Comparison of ENCODE assay signal across 13 mouse cellular contexts in genomic region chr3:67892768-67893167, GRCm38 (mm10). TPM values are rescaled to one million over a fixed set of nuclear protein-coding genes. Genes with fewer than 3 reads are reported as not detected.
DNase-seq lines count a peak whose midpoint lies in the region; ATAC-seq lines count a peak whose summit lies in the region.
"Had no signal": no experiment of that assay in that cellular context is flagged by ENCODE, and none has a peak within 500 bp of the region (broad histone marks: within the 10 kb centered on the region; RNA-seq: fewer than 3 reads in every experiment).

No protein-coding gene starts in this region.

- peak; percentile 25 for ATAC-seq in neural tube, embryonic 12.5 days (ENCODE audit: low FRiP score, low read depth)
- ATAC-seq in hindbrain, embryonic 16.5 days, result peak; percentile 79
- ATAC-seq in midbrain, embryonic 12.5 days (ENCODE audit: low FRiP score, low read depth), result peak; percentile 58
- no peak for ATAC-seq in megakaryocyte-erythroid progenitor cell, adult 5-6 weeks (replicated peaks; ENCODE audit: low FRiP score, low TSS enrichment, poor library complexity, severe bottlenecking)
- ATAC-seq: liver, postnatal 0 days had no signal

- no peaks in the 10 kb centered on the region for H3K9me3 ChIP-seq in neural tube, embryonic 12.5 days
- H3K9me3 ChIP-seq in hindbrain, embryonic 16.5 days (ENCODE audit: control insufficient read depth, low read length), result no peaks in the 10 kb centered on the region
- no peaks in the 10 kb centered on the region for H3K9me3 ChIP-seq in midbrain, embryonic 12.5 days
- H3K9me3 ChIP-seq: megakaryocyte, embryonic 14.5 days had no signal

- H3K27me3 ChIP-seq in neural tube, embryonic 12.5 days (replicated peaks), result no peaks in the 10 kb centered on the region
- no peaks in the 10 kb centered on the region for H3K27me3 ChIP-seq in hindbrain, embryonic 16.5 days (replicated peaks; ENCODE audit: control insufficient read depth, insufficient read depth, low read length)
- H3K27me3 ChIP-seq in midbrain, embryonic 12.5 days, result no peaks in the 10 kb centered on the region
- H3K27me3 ChIP-seq: megakaryocyte, embryonic 14.5 days had no signal

- H3K9ac ChIP-seq in neural tube, embryonic 12.5 days, result no peak overlapping the region
- H3K9ac ChIP-seq in hindbrain, embryonic 16.5 days (ENCODE audit: low read depth, low read length), result 0 out of 2 replicates have a peak overlapping the region, but pooled peaks have one; percentile 27
- H3K9ac ChIP-seq in midbrain, embryonic 12.5 days (replicated peaks), result peak overlapping the region; percentile 31; the same call in 1 of the 2 replicates
- H3K9ac ChIP-seq: liver, postnatal 0 days had no signal

- no peak overlapping the region for H3K27ac ChIP-seq in neural tube, embryonic 12.5 days
- no peak overlapping the region; the same call in 1 of the 2 replicates for H3K27ac ChIP-seq in hindbrain, embryonic 16.5 days (ENCODE audit: low read depth, low read length)
- peak overlapping the region; percentile 75 for H3K27ac ChIP-seq in midbrain, embryonic 12.5 days (replicated peaks)

- H3K4me1 ChIP-seq in neural tube, embryonic 12.5 days, result peaks cover 10% of the 10 kb centered on the region; the same call in 1 of the 2 replicates
- peaks cover 11% of the 10 kb centered on the region; the same call in 1 of the 2 replicates for H3K4me1 ChIP-seq in hindbrain, embryonic 16.5 days (ENCODE audit: control insufficient read depth, insufficient read depth, low read depth, low read length)
- H3K4me1 ChIP-seq in midbrain, embryonic 12.5 days, result peaks cover 18% of the 10 kb centered on the region
- H3K4me1 ChIP-seq: megakaryocyte, embryonic 14.5 days had no signal

- H3K4me3 ChIP-seq in neural tube, embryonic 12.5 days, result no peak overlapping the region
- H3K4me3 ChIP-seq in hindbrain, embryonic 16.5 days (ENCODE audit: low read length), result peak overlapping the region; percentile 41
- H3K4me3 ChIP-seq in midbrain, embryonic 12.5 days, result peak overlapping the region; percentile 25
- H3K4me3 ChIP-seq: megakaryocyte, embryonic 14.5 days had no signal

- 65% methylated on average over 10 of the region's 10 CpGs for WGBS in neural tube, embryonic 12.5 days
- WGBS in hindbrain, embryonic 16.5 days, result 51% methylated on average over 10 of the region's 10 CpGs
- 72% methylated on average over 10 of the region's 10 CpGs for WGBS in midbrain, embryonic 12.5 days

- DNase-seq in neural tube, embryonic 10.5 days (ENCODE audit: extremely low spot score, low spot score), result no peak
- DNase-seq in cerebellum, postnatal 14 days, result no peak
- no peak for DNase-seq in kidney, postnatal 4 days
- DNase-seq: adrenal gland, postnatal 36 days; liver, postnatal 0 days; thymus, postnatal 14 days had no signal

- H3K36me3 ChIP-seq in neural tube, embryonic 12.5 days, result no peaks in the 10 kb centered on the region
- H3K36me3 ChIP-seq in hindbrain, embryonic 16.5 days (ENCODE audit: control insufficient read depth, insufficient read depth, low read length), result no peaks in the 10 kb centered on the region
- no peaks in the 10 kb centered on the region for H3K36me3 ChIP-seq in midbrain, embryonic 12.5 days

- H3K4me2 ChIP-seq in neural tube, embryonic 12.5 days (replicated peaks), result peak overlapping the region; percentile 46
- peak overlapping the region; percentile 62 for H3K4me2 ChIP-seq in hindbrain, embryonic 16.5 days (ENCODE audit: low read length)
- H3K4me2 ChIP-seq in midbrain, embryonic 12.5 days (replicated peaks), result peak overlapping the region; percentile 37

RNA-seq across cellular contexts. Expression of gene Iqschfp, which starts 0.7 kb away (rescaled TPM):
- polyA plus RNA-seq in neural tube, embryonic 12.5 days (2016; fragmentation: Nextera tagmentation; extraction: Ambion mirVana), result 1.3 and 2.6 TPM in 2 replicates
- polyA plus RNA-seq in hindbrain, embryonic 16.5 days (2015; fragmentation: Nextera tagmentation; extraction: Ambion mirVana), result 4.8 and 5.1 TPM in 2 replicates
- 2.9 and 6.1 TPM in 2 replicates for polyA plus RNA-seq in midbrain, embryonic 12.5 days (2016; fragmentation: Nextera tagmentation; extraction: Ambion mirVana)
- total RNA-seq in megakaryocyte-erythroid progenitor cell, adult 5-6 weeks (2014; fragmentation: Nextera tagmentation), result not detected in 2 replicates
- not detected in 2 replicates for total RNA-seq in megakaryocyte-erythroid progenitor cell, adult 5-6 weeks (2017)
- total RNA-seq: adrenal gland, postnatal 36 days had no signal
- polyA plus RNA-seq: intestine, embryonic 14.5 days; liver, postnatal 0 days had no signal

RNA-seq across cellular contexts. Expression of gene Iqcj, which starts 0.7 kb away (rescaled TPM):
- polyA plus RNA-seq in neural tube, embryonic 12.5 days (2016; fragmentation: Nextera tagmentation; extraction: Ambion mirVana), result 0.22 and 0.52 TPM in 2 replicates
- 0.61 and 1.2 TPM in 2 replicates for polyA plus RNA-seq in hindbrain, embryonic 16.5 days (2015; fragmentation: Nextera tagmentation; extraction: Ambion mirVana)
- polyA plus RNA-seq in midbrain, embryonic 12.5 days (2016; fragmentation: Nextera tagmentation; extraction: Ambion mirVana), result 0.97 and 2.0 TPM in 2 replicates
- not detected in 2 replicates for total RNA-seq in megakaryocyte-erythroid progenitor cell, adult 5-6 weeks (2014; fragmentation: Nextera tagmentation)
- total RNA-seq in megakaryocyte-erythroid progenitor cell, adult 5-6 weeks (2017), result not detected in 2 replicates
- total RNA-seq: adrenal gland, postnatal 36 days had no signal
- polyA plus RNA-seq: embryonic facial prominence, embryonic 11.5 days; intestine, embryonic 14.5 days; liver, postnatal 0 days had no signal
